Mouse (Mus musculus) lung, adult 18-20 months (tissue): ENCODE measurements at regions not wholly inside any gene's neighbourhood (a gene's known extent, or its start where the extent isn't known, plus 50 kb on each side); places are given as distances from the start of the nearest gene placed in this dataset.

Experiments used
- DNase-seq, 2 experiments: peaks; one replicate each; pipeline ENCODE4 v3.0.0; 2022; ENCODE audit warnings: mixed read lengths in 2 of 2

- DNase-seq: no peak
Measured at GRCm38 (mm10) chr2:79510485-79511094, 54.0 kb upstream of the Cerkl start.

GRCm38 (mm10) chr2:79511108-79511507, 54.5 kb upstream of the Cerkl start:
- no peak for DNase-seq

GRCm38 (mm10) chr2:79511676-79512323, 55.2 kb upstream of the Cerkl start:
- peak; percentile 65 to 70 for DNase-seq

- DNase-seq: no peak
Measured at GRCm38 (mm10) chr2:79512374-79512773, 55.8 kb upstream of the Cerkl start.

- DNase-seq: no peak
Measured at GRCm38 (mm10) chr2:79513726-79514125, 57.1 kb upstream of the Cerkl start.

GRCm38 (mm10) chr2:79518046-79518750, 61.6 kb upstream of the Cerkl start:
- peak; percentile 44 to 50 for DNase-seq

GRCm38 (mm10) chr2:79519799-79520449, 63.3 kb upstream of the Cerkl start:
- no peak for DNase-seq

- DNase-seq: no peak
Measured at GRCm38 (mm10) chr2:79523441-79523840, 66.9 kb upstream of the Cerkl start.

GRCm38 (mm10) chr2:79527529-79527928, 70.9 kb upstream of the Cerkl start:
- DNase-seq: no peak

- DNase-seq: no peak
Measured at GRCm38 (mm10) chr2:79528347-79528990, 71.9 kb upstream of the Cerkl start.

GRCm38 (mm10) chr2:79529185-79529584, 72.6 kb upstream of the Cerkl start:
- no peak for DNase-seq

GRCm38 (mm10) chr2:79532610-79533160, 76.1 kb upstream of the Cerkl start:
- DNase-seq: no peak

GRCm38 (mm10) chr2:79537126-79537875, 80.7 kb upstream of the Cerkl start:
- DNase-seq: no peak

- peak in 1 of 2 experiments; percentile 23 for DNase-seq
Measured at GRCm38 (mm10) chr2:79540384-79540783, 83.8 kb upstream of the Cerkl start.

GRCm38 (mm10) chr2:79542191-79542980, 85.8 kb upstream of the Cerkl start:
- DNase-seq: no peak

- no peak for DNase-seq
Measured at GRCm38 (mm10) chr2:79543456-79543855, 86.9 kb upstream of the Cerkl start.

- no peak for DNase-seq
Measured at GRCm38 (mm10) chr2:79543948-79544792, 87.6 kb upstream of the Cerkl start.

GRCm38 (mm10) chr2:79544793-79545260, 88.2 kb upstream of the Cerkl start:
- no peak for DNase-seq

GRCm38 (mm10) chr2:79546206-79546605, 88.9 kb upstream of the Itprid2 start:
- no peak for DNase-seq

GRCm38 (mm10) chr2:79547284-79547683, 87.9 kb upstream of the Itprid2 start:
- no peak for DNase-seq
